Mouse (Mus musculus) urinary bladder, postnatal 4 days (tissue): ENCODE results near the gene Polr2a.
"Not testable (repeated sequence)": the region's sequence is repeated elsewhere in the genome, so short reads cannot be mapped to it uniquely, and the experiment has no call there.

Experiments
- DNase-seq, 2 experiments: peaks; one replicate each; pipeline ENCODE4 v3.0.0; 2021 to 2022; ENCODE audit warnings: low spot score in 2 of 2

Polr2a gene

GRCm38 (mm10) chr11:69754701-69755100 lies 3.7 kb downstream of the Polr2a start:
- DNase-seq = no peak

GRCm38 (mm10) chr11:69754233-69754632 lies 4.2 kb downstream of the Polr2a start:
- no peak for DNase-seq

- DNase-seq = no peak
Observed at GRCm38 (mm10) chr11:69752686-69753085, 5.8 kb downstream of the Polr2a start.

- no peak for DNase-seq
Observed at GRCm38 (mm10) chr11:69751635-69752034, 6.8 kb downstream of the Polr2a start.

GRCm38 (mm10) chr11:69731408-69731807 lies 27.0 kb downstream of the Polr2a start:
- DNase-seq = not testable (repeated sequence)

GRCm38 (mm10) chr11:69729063-69729462 lies 29.4 kb downstream of the Polr2a start:
- no peak for DNase-seq

GRCm38 (mm10) chr11:69725951-69726350 lies 32.5 kb downstream of the Polr2a start:
- no peak for DNase-seq

GRCm38 (mm10) chr11:69723074-69723473 lies 35.4 kb downstream of the Polr2a start:
- no peak for DNase-seq

- DNase-seq = no peak
Observed at GRCm38 (mm10) chr11:69720852-69721251, 37.6 kb downstream of the Polr2a start.

GRCm38 (mm10) chr11:69719423-69719822 lies 39.0 kb downstream of the Polr2a start:
- DNase-seq = no peak

GRCm38 (mm10) chr11:69718661-69719060 lies 39.8 kb downstream of the Polr2a start:
- no peak for DNase-seq

- DNase-seq = no peak
Observed at GRCm38 (mm10) chr11:69716953-69717352, 41.5 kb downstream of the Polr2a start.

GRCm38 (mm10) chr11:69715929-69716328 lies 42.5 kb downstream of the Polr2a start:
- no peak for DNase-seq

GRCm38 (mm10) chr11:69715482-69715881 lies 43.0 kb downstream of the Polr2a start:
- DNase-seq = no peak

GRCm38 (mm10) chr11:69714636-69715329 lies 43.7 kb downstream of the Polr2a start:
- no peak for DNase-seq

GRCm38 (mm10) chr11:69712954-69713672 lies 45.3 kb downstream of the Polr2a start:
- DNase-seq = no peak

GRCm38 (mm10) chr11:69711082-69711481 lies 47.4 kb downstream of the Polr2a start:
- DNase-seq = no peak

GRCm38 (mm10) chr11:69710470-69710869 lies 48.0 kb downstream of the Polr2a start:
- no peak for DNase-seq

- DNase-seq = no peak
Observed at GRCm38 (mm10) chr11:69709554-69710446, 48.6 kb downstream of the Polr2a start.

GRCm38 (mm10) chr11:69708614-69709265 lies 49.7 kb downstream of the Polr2a start:
- DNase-seq = no peak

- DNase-seq = no peak
Observed at GRCm38 (mm10) chr11:69707873-69708381, 50.5 kb downstream of the Polr2a start.

- no peak for DNase-seq
Observed at GRCm38 (mm10) chr11:69707480-69707847, 51.0 kb downstream of the Polr2a start.
